Mouse (Mus musculus) thymus, postnatal 0 days (tissue): ENCODE results near the gene Mpo. TPM values are rescaled to one million over a fixed set of nuclear protein-coding genes. Genes with fewer than 3 reads are reported as not detected.

Source experiments
- microRNA counts: library from miRNA; unstranded; fragments of <30 nt; microRNA quantifications from one replicate; lab custom pipeline; 2015
- microRNA-seq: library from miRNA; unstranded; fragments of <30 nt; microRNA quantifications from one replicate; pipeline ENCODE4, GENCODE M21; 2016; ENCODE audit warnings: borderline number of aligned reads
- polyA plus RNA-seq: library from polyadenylated mRNA; unstranded; fragments of >200 nt; fragmentation: Nextera tagmentation; extraction: Ambion mirVana; gene quantifications from 2 replicates; pipeline ENCODE4 v1.2.1, GENCODE M21; 2015

The Mpo gene
- polyA plus RNA-seq, 1 experiment from 2014 or later = 5.0 TPM

MicroRNA genes within 50 kb of the gene (microRNA counts, 519-probe panel; counts per million panel counts)
- microRNA mmu-miR-142-3p (lab: Ali Mortazavi, UCI) = 11,184 counts per million, percentile 100 among the panel's probes with 10 or more counts
- microRNA mmu-miR-142-5p (lab: Ali Mortazavi, UCI) = 3,881 counts per million, percentile 77 among the panel's probes with 10 or more counts

Small RNA genes within 50 kb of the gene (microRNA-seq; reads per million reads assigned to microRNA genes)
- gene Mir142 (not detected), gene Mir142b (not detected)

Other genes starting within 250 kb of the Mpo start
- not detected in 2 replicates for gene Gm11492, start 226.9 kb upstream of the Mpo start, polyA plus RNA-seq
- gene Sept4, start 224.7 kb upstream of the Mpo start, polyA plus RNA-seq = 23.9 and 25.0 TPM in 2 replicates
- gene Mtmr4, start 201.4 kb upstream of the Mpo start, polyA plus RNA-seq = 19.6 and 21.1 TPM in 2 replicates
- gene Hsf5, start 176.4 kb upstream of the Mpo start, polyA plus RNA-seq = 0.10 and 0.12 TPM in 2 replicates
- 5.2 and 6.8 TPM in 2 replicates for gene Rnf43, start 130.9 kb upstream of the Mpo start, polyA plus RNA-seq
- 425 and 454 TPM in 2 replicates for gene Supt4a, start 56.0 kb upstream of the Mpo start, polyA plus RNA-seq
- 2.6 and 4.0 TPM in 2 replicates for gene Tspoap1, start 33.0 kb upstream of the Mpo start, polyA plus RNA-seq
- 6.4 and 8.4 TPM in 2 replicates for gene Lpo, start 34.7 kb downstream of the Mpo start, polyA plus RNA-seq
- gene Mks1, start 59.6 kb downstream of the Mpo start, polyA plus RNA-seq = 4.9 and 6.7 TPM in 2 replicates
- 0.22 and 0.64 TPM in 2 replicates for gene Epx, start 82.0 kb downstream of the Mpo start, polyA plus RNA-seq
- not detected in 2 replicates for gene Olfr462, start 98.7 kb downstream of the Mpo start, polyA plus RNA-seq
- not detected in 2 replicates for gene Olfr463, start 103.8 kb downstream of the Mpo start, polyA plus RNA-seq
- 0.13 TPM in 1 of 2 replicates, not detected in the other for gene Olfr464, start 127.4 kb downstream of the Mpo start, polyA plus RNA-seq
- gene Dynll2, start 194.0 kb downstream of the Mpo start, polyA plus RNA-seq = 23.1 and 26.6 TPM in 2 replicates